Mouse (Mus musculus) spleen, adult 18-20 months (tissue): ENCODE results near the gene Kcnh5.

Experiments used
- DNase-seq, 2 experiments: peaks; one replicate each; pipeline ENCODE4 v3.0.0; 2022; ENCODE audit warnings: mixed read lengths in 2 of 2

The Kcnh5 gene

DNA sequence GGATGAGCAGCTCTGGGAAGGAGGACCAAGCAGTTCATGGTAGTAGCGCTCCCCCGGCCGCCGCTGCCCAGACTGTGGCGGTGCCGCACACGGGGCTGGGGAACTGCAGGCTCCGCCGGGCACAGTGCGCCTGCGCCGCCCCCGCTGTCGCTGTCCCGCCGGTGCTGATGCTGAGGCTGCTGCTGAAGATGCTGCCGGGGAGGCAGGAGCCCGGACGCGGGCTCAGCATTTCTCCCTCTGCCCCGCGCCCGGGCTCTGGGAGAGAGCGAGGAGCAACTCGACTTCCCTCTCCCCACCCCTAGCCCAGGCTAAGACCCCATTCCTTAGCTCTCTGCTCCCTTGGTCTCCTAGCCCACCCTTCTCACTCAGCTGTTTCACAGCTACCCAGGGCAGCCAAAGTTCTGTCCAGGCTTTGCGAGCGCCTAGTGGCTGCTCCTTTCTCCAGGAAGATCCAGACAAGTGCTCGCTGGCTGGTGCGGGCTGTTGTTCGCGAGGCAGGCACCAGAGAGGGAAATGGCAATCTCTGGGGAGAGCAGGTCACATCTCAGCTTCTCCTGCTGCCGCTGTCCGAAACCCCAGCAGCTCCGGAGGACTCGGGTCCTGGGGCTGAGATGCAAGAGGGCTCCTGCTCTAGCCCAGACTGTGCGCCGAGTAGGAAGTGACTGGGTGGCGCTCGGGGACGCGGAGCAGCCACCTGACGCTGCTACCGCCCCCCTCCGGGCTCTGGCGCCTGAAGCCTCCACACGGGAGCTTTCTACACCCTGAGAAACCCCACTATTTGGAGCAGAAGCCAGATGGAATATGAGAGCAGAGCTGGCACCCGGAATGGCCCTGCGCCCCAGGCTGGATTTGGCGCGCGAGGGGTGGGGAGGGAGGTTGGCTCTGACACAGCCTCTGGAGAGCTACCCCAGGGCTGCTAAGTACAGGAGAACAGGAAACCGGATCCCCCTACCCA lies at the start of gene Kcnh5:
Gene Kcnh5, minus strand, starts transcription at position 642 of the 955 bp plus-strand sequence.
- DNase-seq: peak; percentile 7 to 9

- no peak for DNase-seq
Measured at GRCm38 (mm10) chr12:75223966-75224365, 46.8 kb upstream of the Kcnh5 start.

DNA sequence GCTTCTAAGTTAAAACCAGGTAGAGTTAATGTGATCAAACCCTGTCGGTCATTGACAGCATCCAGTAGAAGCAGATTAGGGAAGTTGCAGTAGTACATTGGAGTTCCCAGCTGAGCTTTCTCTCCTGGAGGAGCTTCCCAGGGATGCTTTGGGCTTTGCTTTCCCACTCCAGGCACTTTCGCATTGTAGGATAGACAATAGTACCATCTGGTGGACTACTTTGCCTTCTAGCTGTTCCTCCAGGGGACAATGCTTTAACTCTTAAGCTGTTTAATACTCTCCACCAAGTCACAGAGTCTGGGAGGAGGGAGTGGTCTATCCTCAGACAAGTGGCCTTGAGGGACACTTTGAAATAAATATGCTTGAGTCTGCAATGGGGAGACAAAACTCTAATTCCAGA lies 12.3 kb upstream of the Kcnh5 start:
- DNase-seq: no peak

DNA sequence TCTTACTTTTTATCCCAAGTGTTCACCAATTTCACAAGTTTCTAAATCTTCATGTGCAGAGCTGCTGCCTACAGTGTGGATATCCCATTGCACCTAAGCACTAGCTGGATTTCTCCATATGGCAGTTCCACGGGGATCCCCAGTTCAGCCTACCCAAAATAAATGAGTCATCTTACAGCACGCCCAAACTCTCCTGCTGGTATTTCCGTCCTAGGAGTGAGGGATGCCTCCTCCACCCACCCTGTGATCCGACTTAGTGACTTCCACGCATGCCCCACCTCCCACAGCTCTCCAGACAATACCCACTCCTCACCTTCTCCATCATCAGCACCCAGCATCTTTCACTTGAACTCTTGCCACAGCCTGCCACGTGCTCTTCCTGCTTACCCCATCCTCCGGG lies 5.5 kb upstream of the Kcnh5 start:
- DNase-seq: no peak

- DNase-seq: no peak
Measured at GRCm38 (mm10) chr12:75179491-75179890, 2.4 kb upstream of the Kcnh5 start.

GRCm38 (mm10) chr12:75177646-75178030 lies 506 bp upstream of the Kcnh5 start:
- DNase-seq: no peak

DNA sequence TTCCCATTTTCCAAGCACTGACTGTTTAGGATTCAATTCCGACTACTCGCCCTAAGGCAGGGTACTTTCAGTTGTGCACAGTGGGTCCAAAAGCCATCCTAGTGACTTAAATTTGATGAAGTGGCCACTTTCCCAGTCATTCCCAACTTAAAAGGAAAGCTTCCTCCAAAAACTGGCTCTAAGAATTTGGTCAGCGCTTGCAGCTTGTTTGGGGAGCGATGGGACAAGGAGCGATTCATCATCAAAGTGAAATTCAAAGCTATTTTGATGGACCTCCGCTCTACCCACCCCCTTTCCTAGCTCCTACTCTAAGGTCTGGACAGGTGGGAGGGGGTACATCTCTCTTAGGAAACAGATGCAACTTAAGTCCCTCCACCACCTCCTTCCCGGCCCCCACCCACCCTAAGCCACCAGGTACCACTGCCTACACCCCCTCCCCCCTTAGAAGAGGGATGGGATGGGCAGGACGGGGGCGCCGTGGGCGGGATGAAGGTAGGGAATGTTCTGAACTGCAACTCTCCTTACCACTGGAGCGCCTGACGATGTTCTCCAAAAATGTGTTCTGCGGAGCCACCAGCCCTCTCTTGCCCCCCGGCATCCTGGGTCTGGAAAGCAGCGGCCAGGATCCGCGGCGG lies 1.1 kb downstream of the Kcnh5 start:
- DNase-seq: no peak

- DNase-seq: no peak
Measured at GRCm38 (mm10) chr12:75170970-75171369, 6.2 kb downstream of the Kcnh5 start.

DNA sequence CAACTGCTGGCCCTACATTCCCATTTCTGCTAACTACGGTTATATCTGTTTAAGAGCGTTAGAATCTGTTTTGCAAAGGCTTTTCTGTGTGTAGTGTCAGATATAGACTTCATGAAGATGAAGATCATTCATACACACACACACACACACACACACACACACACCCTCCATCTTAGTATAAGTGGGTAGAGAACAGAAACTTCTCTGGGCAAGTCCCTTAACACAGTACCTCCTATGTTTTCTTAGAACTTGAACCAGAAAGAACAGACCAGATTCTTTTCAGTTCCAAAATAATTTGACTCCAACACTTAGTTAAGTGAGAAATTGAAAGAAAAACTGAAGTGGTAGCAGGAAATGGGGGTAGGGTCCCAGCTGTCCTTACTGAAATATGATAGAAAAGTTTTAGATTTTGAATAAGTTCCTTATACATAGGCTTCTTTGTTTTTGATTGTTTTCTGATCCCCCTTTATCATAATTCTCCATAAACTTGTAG lies 24.0 kb downstream of the Kcnh5 start:
- no peak for DNase-seq

DNA sequence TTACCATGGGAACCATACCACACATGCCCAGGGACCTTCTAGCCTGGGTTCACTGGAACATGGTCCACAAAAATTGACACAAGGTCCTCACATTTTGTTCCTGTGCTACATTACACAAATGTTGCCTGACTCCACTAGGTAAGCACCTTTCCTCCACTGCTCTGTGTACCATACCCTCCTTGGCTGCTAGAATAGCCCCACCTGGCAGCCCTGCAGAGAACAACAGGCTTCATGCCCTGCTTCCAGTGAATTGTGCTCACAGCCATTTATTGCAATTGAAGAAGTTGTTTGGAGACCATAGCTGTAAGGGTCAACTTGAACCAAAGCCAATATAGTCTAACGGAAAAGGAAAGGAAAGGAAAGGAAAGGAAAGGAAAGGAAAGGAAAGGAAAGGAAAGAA lies 37.3 kb downstream of the Kcnh5 start:
- no peak for DNase-seq

DNA sequence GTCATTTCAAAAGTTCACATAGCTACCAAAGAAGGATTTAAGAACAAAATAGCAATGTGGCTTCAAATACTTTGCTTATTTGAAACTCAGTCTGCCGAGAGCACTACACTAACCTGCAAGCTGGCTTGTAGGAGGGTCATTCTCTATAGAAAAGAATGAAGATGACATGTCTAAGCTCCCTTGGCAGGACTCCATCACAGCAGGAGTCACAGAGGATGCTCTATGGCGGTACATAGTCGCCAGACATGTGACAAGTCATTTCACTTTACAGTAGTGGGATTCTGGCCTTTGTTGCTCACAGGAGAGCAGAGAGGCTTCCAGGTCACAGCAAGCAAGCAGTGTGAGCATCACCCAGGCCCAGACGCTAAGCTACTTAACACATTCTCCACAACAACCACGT lies 85.2 kb downstream of the Kcnh5 start:
- DNase-seq: no peak

GRCm38 (mm10) chr12:75090957-75091356 lies 86.2 kb downstream of the Kcnh5 start:
- no peak for DNase-seq

DNA sequence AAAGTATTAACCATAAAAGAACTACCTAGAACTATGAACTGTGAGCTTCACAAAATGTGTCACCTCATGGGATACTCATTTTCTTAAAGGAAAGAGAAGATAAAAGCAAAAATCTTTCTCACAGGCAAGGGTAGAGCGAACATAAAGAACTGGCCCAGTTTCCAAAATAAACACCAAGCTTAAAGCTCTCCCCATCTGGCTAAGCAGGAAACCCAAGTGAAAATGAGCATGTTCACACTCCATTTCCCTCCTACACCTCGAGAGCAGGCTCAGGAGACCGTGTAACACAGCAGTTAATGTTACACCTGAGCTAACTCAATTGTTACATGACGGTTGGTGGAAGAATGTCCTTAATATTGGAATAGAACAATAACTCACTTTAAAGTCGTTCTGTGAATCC lies 100.0 kb downstream of the Kcnh5 start:
- DNase-seq: no peak

DNA sequence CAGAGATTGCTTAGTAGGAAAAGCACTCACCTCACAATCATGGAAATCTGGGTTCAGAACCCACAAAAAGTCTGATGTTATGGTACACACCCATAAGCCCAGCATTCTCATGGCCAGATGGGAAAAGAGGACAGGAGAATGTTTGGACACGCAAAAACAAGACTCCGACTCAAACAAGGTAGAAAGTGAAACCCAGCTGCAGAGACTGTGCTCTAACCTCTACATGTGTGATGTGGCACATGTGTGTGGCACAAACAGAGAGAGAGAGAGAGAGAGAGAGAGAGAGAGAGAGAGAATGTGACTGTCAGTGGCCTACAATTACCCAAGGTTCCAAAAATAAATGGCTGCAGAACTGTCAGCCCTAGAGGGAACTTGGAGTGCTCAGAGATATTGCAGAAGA lies 106.1 kb downstream of the Kcnh5 start:
- no peak for DNase-seq

GRCm38 (mm10) chr12:75062571-75062970 lies 114.6 kb downstream of the Kcnh5 start:
- DNase-seq: no peak

DNA sequence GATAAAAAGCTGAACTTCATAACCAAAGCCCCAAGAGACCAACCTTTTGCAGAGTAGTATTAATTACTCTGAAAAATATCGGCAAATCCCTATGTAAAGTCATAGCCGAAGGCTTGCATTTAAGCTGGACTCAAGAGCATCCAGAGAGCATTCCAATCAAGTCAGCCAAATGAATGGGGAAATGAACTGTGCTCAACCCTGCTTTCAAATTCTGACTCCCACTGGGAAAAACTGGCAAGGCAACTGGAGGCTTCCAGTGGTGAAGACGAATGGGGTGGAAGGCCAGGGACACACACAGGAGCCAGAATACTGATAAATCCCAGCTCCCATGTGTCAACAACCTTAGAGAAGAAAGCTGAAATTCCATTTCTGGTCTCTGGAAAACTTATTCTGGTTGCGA lies 115.4 kb downstream of the Kcnh5 start:
- no peak for DNase-seq

DNA sequence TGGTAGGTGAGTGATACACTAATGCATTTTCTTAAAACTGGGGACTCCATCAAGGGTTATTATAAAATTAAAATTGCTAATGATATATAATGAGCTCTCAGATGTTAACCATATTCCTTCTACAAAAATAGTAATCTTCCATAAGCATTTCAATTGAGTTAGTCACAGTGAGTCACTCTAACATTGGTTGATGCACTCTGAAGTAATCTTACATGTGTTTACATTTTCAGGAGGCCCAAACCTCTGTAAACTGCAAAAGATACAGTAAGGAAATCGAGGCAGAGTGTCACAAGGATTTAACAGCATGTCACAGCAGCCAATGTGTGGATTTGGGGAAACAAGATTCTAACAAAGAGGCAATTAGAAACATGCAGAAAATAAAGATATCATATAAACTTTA lies 123.4 kb downstream of the Kcnh5 start:
- DNase-seq: no peak

DNA sequence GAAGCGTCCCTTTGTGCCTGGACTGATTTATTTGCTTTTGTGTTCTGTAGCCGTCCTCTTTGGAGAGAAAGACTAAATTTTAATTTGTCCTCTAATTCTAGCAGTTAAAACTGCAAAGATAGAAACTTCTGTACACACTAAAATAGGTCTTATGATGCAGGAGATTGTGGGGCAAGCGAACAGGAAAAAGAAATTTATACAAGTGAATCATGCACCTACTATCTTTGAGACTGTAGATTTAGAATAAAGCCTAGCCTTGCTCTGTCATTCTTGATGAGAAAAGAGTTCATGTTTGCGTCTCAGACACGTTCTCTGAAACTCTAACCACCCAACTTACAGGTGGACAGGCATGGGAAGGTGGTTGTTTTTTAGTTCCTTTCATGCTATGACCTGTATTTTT lies 140.4 kb downstream of the Kcnh5 start:
- no peak for DNase-seq

GRCm38 (mm10) chr12:75031970-75032864 lies 144.9 kb downstream of the Kcnh5 start:
- DNase-seq: no peak

DNA sequence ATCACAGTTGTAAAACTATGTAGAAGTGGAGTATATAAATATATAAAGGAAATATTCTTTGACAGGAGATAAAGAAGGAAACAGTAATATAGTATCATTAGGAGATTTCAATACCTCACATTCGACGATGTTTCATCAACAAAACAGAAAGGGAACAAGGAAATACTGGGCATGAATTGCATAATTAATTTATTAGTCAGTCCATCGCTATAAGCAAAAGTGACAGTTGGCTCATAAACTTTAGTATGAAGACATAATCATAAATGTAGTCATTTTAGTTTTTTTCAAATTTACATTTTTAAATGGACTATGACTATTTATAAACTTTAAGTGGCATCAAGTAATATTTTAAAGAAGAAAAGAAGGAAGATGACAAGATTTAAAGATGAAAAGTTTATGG lies 205.9 kb downstream of the Kcnh5 start:
- DNase-seq: no peak

DNA sequence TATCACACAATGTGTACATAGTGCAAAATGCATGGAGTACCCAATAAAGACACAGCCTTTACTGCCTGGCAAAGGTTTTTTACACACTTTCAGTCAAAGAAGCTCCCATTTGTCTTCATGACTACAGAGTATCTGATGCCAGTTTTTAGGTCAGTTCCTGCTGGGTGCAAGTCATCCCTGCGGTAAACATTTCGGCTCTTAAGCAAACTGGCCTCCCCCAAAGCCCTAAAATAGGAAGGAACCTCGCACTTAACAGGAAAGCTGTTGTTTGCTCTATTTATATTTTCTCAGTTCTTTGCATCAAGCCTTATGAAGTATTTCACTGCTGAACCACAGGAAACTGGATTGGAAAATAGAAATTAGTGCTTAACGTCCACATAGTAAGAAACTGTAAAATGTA lies 207.7 kb downstream of the Kcnh5 start:
- DNase-seq: no peak

GRCm38 (mm10) chr12:74966266-74966665 lies 210.9 kb downstream of the Kcnh5 start:
- no peak for DNase-seq

DNA sequence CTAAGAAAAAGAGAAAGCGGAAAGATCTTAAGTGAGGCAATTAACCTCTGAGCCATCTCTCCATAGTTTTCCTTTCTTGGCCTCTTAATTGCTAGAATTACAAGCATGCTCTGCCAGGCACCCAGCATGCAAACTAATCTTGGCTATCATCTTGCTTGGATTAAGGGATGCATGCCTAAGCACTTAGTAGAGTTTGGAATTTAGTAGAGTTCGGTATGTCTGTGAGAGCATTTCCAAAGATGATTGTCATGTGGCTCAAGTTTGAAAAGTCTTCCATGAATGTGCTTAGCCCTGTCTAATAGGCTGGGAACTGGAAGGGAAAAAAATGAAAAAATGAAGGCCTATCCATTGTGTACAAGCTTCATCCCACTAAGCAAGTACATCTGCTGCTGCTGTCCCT lies 224.5 kb downstream of the Kcnh5 start:
- DNase-seq: no peak
